Mouse (Mus musculus) small intestine, adult 2 months (tissue): ENCODE data around the gene Gm30302. TPM values are rescaled to one million over a fixed set of nuclear protein-coding genes. Genes with fewer than 3 reads are reported as not detected.

Experiments
- H3K27ac ChIP-seq: fragments of 200-500 bp; 2 replicates; pipeline ENCODE4 v1.5.1; 2012; ENCODE audit warnings: low read depth, low read length, control low read depth, inconsistent platforms; ENCODE audit not compliant: insufficient read depth
- H3K27me3 ChIP-seq: fragments of 200-500 bp; 2 replicates; pipeline ENCODE4 v1.6.1; 2012; ENCODE audit warnings: mild to moderate bottlenecking, moderate library complexity, low read length, inconsistent platforms; ENCODE audit not compliant: control insufficient read depth, insufficient read depth
- H3K36me3 ChIP-seq: fragments of 200-500 bp; 2 replicates; pipeline ENCODE4 v1.6.1; 2012; ENCODE audit warnings: mild to moderate bottlenecking, low read length, control low read depth, inconsistent platforms; ENCODE audit not compliant: control insufficient read depth, insufficient read depth
- H3K4me1 ChIP-seq: fragments of 200-500 bp; 2 replicates; pipeline ENCODE4 v1.6.1; 2012; ENCODE audit warnings: low read length, inconsistent platforms, mixed read lengths; ENCODE audit not compliant: control insufficient read depth, insufficient read depth, insufficient read length
- H3K4me3 ChIP-seq: fragments of 200-500 bp; 2 replicates; pipeline ENCODE4 v1.5.1; 2012; ENCODE audit warnings: low read depth, mild to moderate bottlenecking, control low read depth, inconsistent platforms, low read length, moderate library complexity
- CTCF ChIP-seq: fragments of 200-500 bp; IDR thresholded peaks from 2 replicates; pipeline ENCODE4 v1.5.1; 2012; ENCODE audit warnings: low read depth, mild to moderate bottlenecking, control low read depth, inconsistent platforms, low read length, moderate library complexity, mixed read lengths; ENCODE audit not compliant: insufficient replicate concordance, insufficient read length; ENCODE audit errors: extremely low read depth
- POLR2A ChIP-seq: fragments of 200-500 bp; IDR thresholded peaks from 2 replicates; pipeline ENCODE4 v1.6.1; 2012; ENCODE audit warnings: low read depth, mild to moderate bottlenecking, control low read depth, inconsistent platforms, low read length, moderate library complexity
- WGBS: fragments of 180-500 bp; shearing (Covaris S2); methylation state at CpG from one replicate; pipeline ENCODE4 v1.1.7; 2018; 5-methylcytosine and 5-hydroxymethylcytosine counted together
- polyA plus RNA-seq: library from polyadenylated mRNA; depleted of rRNA; stranded (reverse); fragments of >200 nt; gene quantifications from 2 replicates; pipeline ENCODE4 v1.2.3, GENCODE M21; 2012; rRNA removed

Gm30302 gene
- not detected in 2 replicates for polyA plus RNA-seq

DNA sequence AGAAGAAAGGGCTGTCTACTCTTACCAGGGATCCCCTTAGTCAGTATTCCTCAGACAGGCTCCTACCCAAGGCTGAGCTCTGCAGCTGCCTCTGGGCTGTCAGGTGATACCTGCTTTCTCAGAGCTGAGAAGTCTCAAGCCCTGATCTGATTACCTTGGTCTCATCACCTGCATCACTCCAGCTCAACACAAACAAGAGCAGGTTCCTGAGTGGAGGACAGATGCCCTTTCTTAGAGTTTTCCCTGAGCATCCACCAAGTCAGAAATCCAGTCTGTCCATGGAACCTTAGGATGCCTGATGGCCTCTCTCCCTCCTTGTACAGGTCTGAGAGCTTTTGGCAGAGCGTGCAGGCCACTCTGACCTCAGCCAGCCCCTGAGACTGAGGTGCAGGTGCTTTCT, at the start of gene Gm30302:
Gm30302 (minus strand) TSS at position 101 of the 400 bp plus-strand sequence.
- no peaks in the 10 kb centered on the region for H3K27me3 ChIP-seq
- no peak within 1 kb of the TSS for H3K27ac ChIP-seq
- no peak for TF ChIP-seq POLR2A
- H3K4me1 ChIP-seq = no peaks in the 10 kb centered on the region
- no peak within 1 kb of the TSS for H3K4me3 ChIP-seq
- WGBS = 76% methylated on average over 1 of the region's 1 CpGs
- no peaks in the 10 kb centered on the region for H3K36me3 ChIP-seq

DNA sequence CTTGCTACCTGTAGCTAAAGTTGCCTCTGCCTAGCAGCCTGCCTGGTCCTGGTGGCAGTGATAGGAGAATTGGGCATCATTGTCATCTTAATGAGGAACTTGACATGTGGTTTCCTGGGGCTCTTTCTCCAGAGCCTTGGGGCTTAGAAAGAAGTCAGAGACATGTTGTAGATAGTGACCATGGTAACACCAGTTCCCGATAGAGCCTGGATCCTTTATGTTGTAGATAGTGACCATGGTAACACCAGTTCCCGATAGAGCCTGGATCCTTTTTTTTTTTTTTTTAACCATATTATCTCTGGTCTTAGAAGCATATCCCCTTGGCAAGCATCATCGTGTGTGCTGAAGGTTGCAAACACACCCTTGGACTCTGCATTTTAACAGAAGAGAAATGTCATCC, 48.0 kb upstream of the Gm30302 start:
- Histone ChIP-seq H3K27me3 (no peaks in the 10 kb centered on the region; the same call in 1 of the 2 replicates), H3K27ac (no peak overlapping the region), H3K4me1 (no peaks in the 10 kb centered on the region), H3K4me3 (no peak overlapping the region), H3K36me3 (no peaks in the 10 kb centered on the region)
- TF ChIP-seq POLR2A (no peak), CTCF (no peak)
- 17% methylated on average over 3 of the region's 3 CpGs for WGBS

DNA sequence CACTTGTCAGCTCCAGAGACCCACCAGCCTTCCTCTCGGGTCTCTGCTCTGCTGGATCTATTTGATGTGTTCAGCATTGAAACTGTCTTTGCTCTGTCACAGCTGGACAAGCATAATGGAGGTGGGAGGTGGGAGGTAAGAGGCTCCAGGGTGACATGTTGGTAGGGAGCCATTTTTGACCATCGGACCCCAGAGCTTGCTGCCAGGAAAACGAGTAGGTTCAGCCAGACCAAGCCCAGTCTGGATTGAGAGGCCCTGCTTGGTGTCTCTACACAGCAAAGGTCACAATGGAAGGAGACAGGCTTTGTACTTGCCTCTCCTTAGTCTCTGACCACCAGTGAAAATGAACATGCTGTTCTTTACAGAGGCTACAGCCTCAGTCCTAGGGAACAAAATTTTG, 47.3 kb upstream of the Gm30302 start:
- Histone ChIP-seq H3K36me3 (no peaks in the 10 kb centered on the region), H3K4me3 (no peak overlapping the region), H3K27ac (no peak overlapping the region), H3K4me1 (no peaks in the 10 kb centered on the region), H3K27me3 (no peaks in the 10 kb centered on the region; the same call in 1 of the 2 replicates)
- no peak for TF ChIP-seq POLR2A
- no peak for TF ChIP-seq CTCF
- 74% methylated on average over 3 of the region's 3 CpGs for WGBS

DNA sequence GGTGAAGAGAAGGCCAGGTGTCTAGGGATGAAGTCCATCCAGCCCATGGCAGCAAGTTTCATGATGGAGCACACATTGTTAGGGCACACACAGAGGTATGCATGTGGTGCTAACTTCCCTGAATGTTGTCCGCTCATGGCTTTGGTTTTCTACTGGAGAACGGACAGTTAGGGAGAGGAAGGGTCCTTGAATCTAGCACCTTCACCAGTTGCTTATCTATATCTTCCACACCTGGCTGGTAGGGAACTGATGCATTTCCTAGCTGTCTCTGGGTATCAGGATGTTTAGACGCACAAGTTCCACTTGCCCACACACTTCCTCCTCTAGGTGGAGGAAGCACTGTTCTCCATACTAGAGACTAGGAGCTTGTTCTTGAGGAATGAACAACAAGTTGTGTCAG, 46.9 kb upstream of the Gm30302 start:
- H3K4me3 ChIP-seq = no peak overlapping the region
- H3K4me1 ChIP-seq = no peaks in the 10 kb centered on the region
- no peak overlapping the region for H3K27ac ChIP-seq
- H3K27me3 ChIP-seq = no peaks in the 10 kb centered on the region; the same call in 1 of the 2 replicates
- H3K36me3 ChIP-seq = no peaks in the 10 kb centered on the region
- no peak for TF ChIP-seq POLR2A
- TF ChIP-seq CTCF = no peak
- WGBS = 87% methylated on average over 3 of the region's 3 CpGs

DNA sequence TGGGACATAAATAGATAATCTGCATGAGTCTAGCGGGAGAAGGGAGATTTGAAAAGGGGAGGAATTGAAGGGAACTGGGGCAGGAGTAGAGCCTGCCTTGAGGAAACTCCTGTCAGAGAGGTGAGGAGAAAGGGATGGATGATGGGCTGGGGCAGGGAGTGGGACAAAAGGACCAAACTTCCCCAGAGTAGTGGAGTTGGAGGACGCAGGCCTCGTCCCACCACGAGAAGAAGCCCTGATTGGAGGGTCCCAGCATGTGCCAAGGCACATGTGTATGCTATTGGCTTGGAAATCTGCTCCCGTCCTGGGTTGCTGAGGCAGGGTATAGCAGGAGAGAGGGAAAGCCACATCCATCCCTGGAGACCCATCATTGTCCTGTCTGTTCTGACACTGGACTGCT, 45.3 kb upstream of the Gm30302 start:
- WGBS = 78% methylated on average over 5 of the region's 5 CpGs
- no peak for TF ChIP-seq POLR2A
- TF ChIP-seq CTCF = no peak
- Histone ChIP-seq H3K4me1 (no peaks in the 10 kb centered on the region), H3K4me3 (no peak overlapping the region), H3K27me3 (no peaks in the 10 kb centered on the region), H3K36me3 (no peaks in the 10 kb centered on the region), H3K27ac (no peak overlapping the region)

DNA sequence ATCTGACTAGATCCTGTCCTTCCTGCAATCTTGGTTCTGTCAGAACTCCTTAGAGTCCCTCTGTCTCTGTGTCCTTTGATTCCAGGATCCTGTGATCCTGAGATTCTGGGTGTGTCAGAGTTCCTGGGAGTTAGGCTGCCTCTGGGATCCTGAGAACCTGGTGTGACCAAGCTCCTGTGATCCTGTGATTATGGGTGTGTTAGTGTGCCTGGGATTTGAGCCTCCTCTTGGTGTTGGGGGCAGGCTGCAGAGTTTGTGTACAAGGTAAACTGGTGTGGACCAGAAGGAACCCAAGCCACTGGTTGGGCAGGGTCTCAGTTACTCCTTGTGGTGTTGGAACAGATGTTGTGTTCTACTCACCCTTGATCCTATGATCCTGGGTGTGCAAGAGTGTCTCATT, 42.4 kb upstream of the Gm30302 start:
- no peak overlapping the region for H3K4me3 ChIP-seq
- H3K27ac ChIP-seq = no peak overlapping the region
- H3K27me3 ChIP-seq = no peaks in the 10 kb centered on the region
- no peaks in the 10 kb centered on the region for H3K36me3 ChIP-seq
- no peak for TF ChIP-seq CTCF
- H3K4me1 ChIP-seq = no peaks in the 10 kb centered on the region

DNA sequence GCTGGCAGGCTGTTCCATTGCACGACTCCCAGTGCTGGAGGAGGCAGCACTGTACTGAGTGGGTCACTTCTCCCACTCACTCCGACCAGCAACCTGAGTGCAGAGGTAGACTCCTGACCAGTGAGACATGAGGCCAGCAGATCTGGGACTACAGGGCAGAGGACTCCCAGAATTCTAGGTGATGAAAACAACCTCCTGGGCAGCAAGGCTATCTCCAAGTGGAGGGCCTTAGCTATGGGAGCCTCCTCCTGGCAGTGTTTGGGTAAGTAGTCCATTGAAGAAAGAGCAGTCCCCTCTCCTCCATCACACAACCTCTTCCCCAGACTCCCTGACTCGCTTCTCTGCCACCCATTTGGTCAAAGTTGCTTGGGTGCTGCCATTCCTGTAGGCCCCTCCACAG, 31.6 kb upstream of the Gm30302 start:
- no peak for TF ChIP-seq POLR2A
- no peak for TF ChIP-seq CTCF
- H3K27me3 ChIP-seq = no peaks in the 10 kb centered on the region
- H3K27ac ChIP-seq = no peak overlapping the region
- H3K4me3 ChIP-seq = no peak overlapping the region
- no peaks in the 10 kb centered on the region for H3K36me3 ChIP-seq
- WGBS = 76% methylated on average over 3 of the region's 3 CpGs
- H3K4me1 ChIP-seq = no peaks in the 10 kb centered on the region

DNA sequence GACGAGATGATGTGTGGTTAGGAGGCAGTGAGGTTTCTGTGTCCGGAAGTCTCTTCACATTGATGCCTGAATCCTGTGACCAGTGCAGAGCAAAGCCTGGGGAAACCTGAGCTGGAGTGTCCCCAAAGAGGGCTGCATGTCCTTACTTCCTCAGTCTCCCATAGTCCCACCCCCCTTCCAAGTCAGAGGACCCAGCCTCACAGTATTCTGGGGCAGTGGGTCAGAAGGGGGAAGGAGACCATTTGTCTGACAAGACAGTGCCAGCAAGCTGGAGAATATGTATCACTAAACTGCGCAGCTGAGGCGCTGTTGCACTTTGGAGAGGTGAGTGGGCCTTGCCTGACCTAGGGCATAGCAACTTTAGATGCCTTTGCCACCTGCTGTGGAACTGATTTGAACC, 26.5 kb upstream of the Gm30302 start:
- H3K27ac ChIP-seq = no peak overlapping the region
- no peak for TF ChIP-seq CTCF
- TF ChIP-seq POLR2A = no peak
- H3K4me3 ChIP-seq = no peak overlapping the region
- H3K36me3 ChIP-seq = no peaks in the 10 kb centered on the region
- no peaks in the 10 kb centered on the region for H3K27me3 ChIP-seq
- H3K4me1 ChIP-seq = no peaks in the 10 kb centered on the region
- WGBS = 87% methylated on average over 4 of the region's 4 CpGs
